Mouse (Mus musculus): ENCODE results near the gene Ppp1r9b. TPM values are rescaled to one million over a fixed set of nuclear protein-coding genes. Genes with fewer than 3 reads are reported as not detected.

Ppp1r9b gene
- polyA plus RNA-seq, 1 experiment from 2014 or later: 18.2 TPM

GRCm38 (mm10) chr11:94978947-94979346 lies 11.9 kb upstream of the Ppp1r9b start:
- H3K9ac ChIP-seq: 0 out of 2 replicates have a peak overlapping the region, but pooled peaks have one; percentile 0
- H3K4me1 ChIP-seq: peaks cover 4% of the 10 kb centered on the region; the same call in 1 of the 2 replicates
- WGBS: under 1% methylated on average over 20 of the region's 20 CpGs
- no peaks in the 10 kb centered on the region for H3K36me3 ChIP-seq
- H3K9me3 ChIP-seq: no peaks in the 10 kb centered on the region
- peak; percentile 93 for ATAC-seq (ENCODE audit: low FRiP score, low read depth)
- H3K27ac ChIP-seq: peak overlapping the region; percentile 9; the same call in 1 of the 2 replicates
- H3K4me3 ChIP-seq: peak overlapping the region; percentile 7; the same call in 1 of the 2 replicates
- H3K4me2 ChIP-seq (replicated peaks): peak overlapping the region; percentile 51
- no peaks in the 10 kb centered on the region for H3K27me3 ChIP-seq (replicated peaks)

- peaks cover 4% of the 10 kb centered on the region; the same call in 1 of the 2 replicates for H3K4me1 ChIP-seq
- peak overlapping the region; percentile 51 for H3K4me2 ChIP-seq (replicated peaks)
- no peaks in the 10 kb centered on the region for H3K27me3 ChIP-seq (replicated peaks)
- no peaks in the 10 kb centered on the region for H3K36me3 ChIP-seq
- no peaks in the 10 kb centered on the region for H3K9me3 ChIP-seq
- peak overlapping the region; percentile 7; the same call in 1 of the 2 replicates for H3K4me3 ChIP-seq
- 0 out of 2 replicates have a peak, but pooled peaks have one; percentile 17 for ATAC-seq (ENCODE audit: low FRiP score, low read depth)
- WGBS: 84% methylated on average over 11 of the region's 11 CpGs
- H3K9ac ChIP-seq: no peak overlapping the region
- peak overlapping the region; percentile 26; the same call in 1 of the 2 replicates for H3K27ac ChIP-seq
Measured at GRCm38 (mm10) chr11:94979462-94980179, 11.2 kb upstream of the Ppp1r9b start.

DNA sequence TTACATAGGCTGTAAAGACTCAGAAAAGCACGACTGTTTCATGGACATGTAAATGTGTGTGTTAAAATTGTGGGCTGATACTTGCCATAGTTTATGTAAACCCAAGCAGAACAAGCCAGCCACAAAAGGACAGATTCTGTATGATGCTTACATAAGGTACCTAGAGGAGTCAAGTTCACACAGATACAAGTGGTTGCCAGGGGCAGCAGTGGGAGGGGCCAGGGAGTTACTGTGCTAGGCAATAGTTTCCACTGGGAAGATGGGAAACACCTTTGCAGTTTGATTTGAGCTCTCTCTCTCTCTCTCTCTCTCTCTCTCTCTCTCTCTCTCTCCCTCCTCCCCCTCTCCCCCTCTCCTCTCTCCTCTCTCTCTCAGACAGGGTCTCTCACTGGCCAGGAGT lies 5.7 kb upstream of the Ppp1r9b start:
- no peak overlapping the region for H3K4me3 ChIP-seq
- H3K27ac ChIP-seq: no peak overlapping the region
- H3K4me2 ChIP-seq (replicated peaks): no peak overlapping the region
- H3K9ac ChIP-seq: no peak overlapping the region
- H3K36me3 ChIP-seq: no peaks in the 10 kb centered on the region
- no peak for ATAC-seq (ENCODE audit: low FRiP score, low read depth)
- H3K9me3 ChIP-seq: no peaks in the 10 kb centered on the region
- 40% methylated on average over 1 of the region's 1 CpGs for WGBS
- H3K27me3 ChIP-seq (replicated peaks): no peaks in the 10 kb centered on the region
- H3K4me1 ChIP-seq: peaks cover 15% of the 10 kb centered on the region

DNA sequence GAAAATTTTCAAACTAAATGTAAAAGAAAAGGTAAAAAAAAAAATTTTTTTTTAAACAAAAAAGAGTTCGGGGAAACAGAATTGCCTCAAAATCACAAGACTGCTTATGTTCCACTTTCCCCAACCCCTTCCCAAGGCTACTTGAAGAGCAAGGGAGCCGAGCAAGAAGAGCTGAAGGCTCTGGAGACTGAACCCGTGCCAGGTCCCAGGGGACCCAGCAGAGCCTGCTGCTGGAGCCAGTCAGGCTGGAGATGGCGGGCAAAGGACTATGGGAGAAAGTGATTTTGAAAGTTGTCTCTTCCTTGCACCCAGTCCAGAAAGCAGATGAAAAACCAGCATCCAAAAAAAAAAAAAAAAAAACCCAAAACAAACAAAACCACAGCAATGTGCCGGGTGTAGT lies 5.0 kb upstream of the Ppp1r9b start:
- WGBS: 79% methylated on average over 5 of the region's 5 CpGs
- Histone ChIP-seq H3K4me1 (peaks cover 19% of the 10 kb centered on the region), H3K9me3 (no peaks in the 10 kb centered on the region)

GRCm38 (mm10) chr11:94986435-94986834 lies 4.4 kb upstream of the Ppp1r9b start:
- H3K4me2 ChIP-seq (replicated peaks): no peak overlapping the region
- H3K36me3 ChIP-seq: no peaks in the 10 kb centered on the region
- peaks cover 19% of the 10 kb centered on the region for H3K4me1 ChIP-seq
- H3K4me3 ChIP-seq: no peak overlapping the region
- H3K9ac ChIP-seq: no peak overlapping the region
- H3K27ac ChIP-seq: no peak overlapping the region
- WGBS: 65% methylated on average over 2 of the region's 2 CpGs
- H3K27me3 ChIP-seq (replicated peaks): no peaks in the 10 kb centered on the region
- no peaks in the 10 kb centered on the region for H3K9me3 ChIP-seq
- ATAC-seq (ENCODE audit: low FRiP score, low read depth): no peak

More for the DNA sequence above, 5.0 kb upstream of the Ppp1r9b start:
- no peak for ATAC-seq (ENCODE audit: low FRiP score, low read depth)
- H3K27ac ChIP-seq: no peak overlapping the region
- no peak overlapping the region for H3K4me2 ChIP-seq (replicated peaks)
- no peaks in the 10 kb centered on the region for H3K27me3 ChIP-seq (replicated peaks)
- H3K36me3 ChIP-seq: no peaks in the 10 kb centered on the region
- no peak overlapping the region for H3K9ac ChIP-seq
- H3K4me3 ChIP-seq: no peak overlapping the region

DNA sequence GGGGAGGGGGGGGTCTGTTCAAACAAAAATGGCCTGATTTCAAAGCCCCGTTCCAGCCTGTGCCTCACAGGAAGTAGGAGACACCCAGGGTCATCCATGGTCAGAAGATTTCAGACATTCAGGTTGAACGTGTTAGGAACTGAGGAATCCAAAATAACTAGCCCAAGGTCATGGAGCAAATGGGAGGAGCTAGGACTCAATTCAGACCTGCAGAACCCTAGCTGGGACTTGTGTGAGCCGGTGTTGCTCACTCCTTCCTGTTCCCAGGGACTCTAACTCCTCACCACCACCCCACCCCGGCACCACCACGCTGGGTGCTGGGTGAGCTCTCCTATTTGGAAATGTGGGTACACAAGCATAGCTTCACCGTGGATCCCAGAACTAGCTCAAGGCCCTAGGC lies 3.5 kb upstream of the Ppp1r9b start:
- Histone ChIP-seq H3K36me3 (no peaks in the 10 kb centered on the region), H3K9me3 (no peaks in the 10 kb centered on the region), H3K4me2 (replicated peaks) (no peak overlapping the region), H3K4me3 (no peak overlapping the region), H3K27me3 (replicated peaks) (no peaks in the 10 kb centered on the region), H3K9ac (peak overlapping the region; percentile 21; the same call in 1 of the 2 replicates), H3K27ac (no peak overlapping the region), H3K4me1 (peaks cover 21% of the 10 kb centered on the region)
- no peak for ATAC-seq (ENCODE audit: low FRiP score, low read depth)
- 68% methylated on average over 6 of the region's 6 CpGs for WGBS

DNA sequence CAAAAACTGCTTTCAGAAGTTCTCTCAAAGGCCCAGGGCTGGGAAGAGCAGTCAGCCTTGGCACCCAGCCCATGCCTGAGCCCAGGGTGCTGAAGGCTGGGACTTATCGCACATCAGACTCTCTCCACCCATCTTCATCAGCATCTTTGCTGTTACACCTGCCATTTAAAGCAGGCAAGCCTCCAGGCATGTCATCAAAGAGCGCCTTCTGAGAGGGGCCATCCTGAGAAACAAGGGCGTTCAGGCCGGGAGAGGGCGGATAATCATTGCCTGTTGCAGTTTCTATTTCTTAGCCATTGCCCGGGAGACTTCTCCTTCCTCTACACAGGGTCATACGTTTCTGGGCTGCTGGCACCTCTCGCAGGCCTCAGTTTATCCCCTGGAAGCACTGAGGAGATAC lies 3.0 kb upstream of the Ppp1r9b start:
- peaks cover 27% of the 10 kb centered on the region for H3K4me1 ChIP-seq
- H3K4me2 ChIP-seq (replicated peaks): no peak overlapping the region
- WGBS: 83% methylated on average over 8 of the region's 8 CpGs
- H3K4me3 ChIP-seq: no peak overlapping the region
- H3K36me3 ChIP-seq: no peaks in the 10 kb centered on the region
- ATAC-seq (ENCODE audit: low FRiP score, low read depth): no peak
- no peaks in the 10 kb centered on the region for H3K9me3 ChIP-seq
- H3K27ac ChIP-seq: no peak overlapping the region
- H3K27me3 ChIP-seq (replicated peaks): no peaks in the 10 kb centered on the region
- peak overlapping the region; percentile 21; the same call in 1 of the 2 replicates for H3K9ac ChIP-seq

- Histone ChIP-seq H3K9me3 (no peaks in the 10 kb centered on the region), H3K27ac (peak overlapping the region; percentile 33), H3K4me2 (replicated peaks) (peak overlapping the region; percentile 88), H3K4me3 (peak overlapping the region; percentile 41), H3K27me3 (replicated peaks) (no peaks in the 10 kb centered on the region), H3K9ac (peak overlapping the region; percentile 62), H3K36me3 (no peaks in the 10 kb centered on the region), H3K4me1 (peaks cover 38% of the 10 kb centered on the region)
- ATAC-seq (ENCODE audit: low FRiP score, low read depth): no peak
- WGBS: 25% methylated on average over 10 of the region's 10 CpGs
Measured at GRCm38 (mm10) chr11:94988780-94989561, 1.9 kb upstream of the Ppp1r9b start.

- peak overlapping the region; percentile 62 for H3K9ac ChIP-seq
Measured at GRCm38 (mm10) chr11:94989562-94990017, 1.2 kb upstream of the Ppp1r9b start.

GRCm38 (mm10) chr11:94990102-94990748 lies 610 bp upstream of the Ppp1r9b start:
- no peak for ATAC-seq (ENCODE audit: low FRiP score, low read depth)
- peaks cover 4% of the 10 kb centered on the region; the same call in 1 of the 2 replicates for H3K36me3 ChIP-seq
- H3K4me2 ChIP-seq (replicated peaks): peak overlapping the region; percentile 88
- WGBS: 47% methylated on average over 6 of the region's 6 CpGs
- no peaks in the 10 kb centered on the region for H3K27me3 ChIP-seq (replicated peaks)
- peak overlapping the region; percentile 93 for H3K4me3 ChIP-seq
- H3K4me1 ChIP-seq: peaks cover 50% of the 10 kb centered on the region
- peak overlapping the region; percentile 97; the same call in 1 of the 2 replicates for H3K9ac ChIP-seq
- H3K27ac ChIP-seq: 0 out of 2 replicates have a peak overlapping the region, but pooled peaks have one; percentile 33
- no peaks in the 10 kb centered on the region for H3K9me3 ChIP-seq

More at GRCm38 (mm10) chr11:94989562-94990017, 1.2 kb upstream of the Ppp1r9b start:
- H3K9me3 ChIP-seq: no peaks in the 10 kb centered on the region
- peaks cover 44% of the 10 kb centered on the region for H3K4me1 ChIP-seq
- peak overlapping the region; percentile 33 for H3K27ac ChIP-seq
- peaks cover 2% of the 10 kb centered on the region; the same call in 1 of the 2 replicates for H3K36me3 ChIP-seq
- under 1% methylated on average over 12 of the region's 12 CpGs for WGBS
- ATAC-seq (ENCODE audit: low FRiP score, low read depth): peak; percentile 60
- H3K27me3 ChIP-seq (replicated peaks): no peaks in the 10 kb centered on the region
- peak overlapping the region; percentile 41 for H3K4me3 ChIP-seq
- peak overlapping the region; percentile 88 for H3K4me2 ChIP-seq (replicated peaks)

- Histone ChIP-seq H3K9ac (peak overlapping the region; percentile 97), H3K4me2 (replicated peaks) (peak overlapping the region; percentile 88), H3K36me3 (peaks cover 16% of the 10 kb centered on the region), H3K9me3 (no peaks in the 10 kb centered on the region), H3K27me3 (replicated peaks) (no peaks in the 10 kb centered on the region), H3K4me3 (peak overlapping the region; percentile 93), H3K4me1 (peaks cover 63% of the 10 kb centered on the region), H3K27ac (0 out of 2 replicates have a peak overlapping the region, but pooled peaks have one; percentile 8)
- WGBS: under 1% methylated on average over 99 of the region's 99 CpGs
- no peak for ATAC-seq (ENCODE audit: low FRiP score, low read depth)
Measured at GRCm38 (mm10) chr11:94991641-94992479, 1.0 kb downstream of the Ppp1r9b start.
